Mouse (Mus musculus): ENCODE measurements around the gene 0610012G03Rik. TPM values are rescaled to one million over a fixed set of nuclear protein-coding genes. Genes with fewer than 3 reads are reported as not detected.
"Not testable (repeated sequence)": the region's sequence is repeated elsewhere in the genome, so short reads cannot be mapped to it uniquely, and the experiment has no call there.

0610012G03Rik gene
- polyA plus RNA-seq, 1 experiment from 2014 or later: 93.2 TPM

DNA sequence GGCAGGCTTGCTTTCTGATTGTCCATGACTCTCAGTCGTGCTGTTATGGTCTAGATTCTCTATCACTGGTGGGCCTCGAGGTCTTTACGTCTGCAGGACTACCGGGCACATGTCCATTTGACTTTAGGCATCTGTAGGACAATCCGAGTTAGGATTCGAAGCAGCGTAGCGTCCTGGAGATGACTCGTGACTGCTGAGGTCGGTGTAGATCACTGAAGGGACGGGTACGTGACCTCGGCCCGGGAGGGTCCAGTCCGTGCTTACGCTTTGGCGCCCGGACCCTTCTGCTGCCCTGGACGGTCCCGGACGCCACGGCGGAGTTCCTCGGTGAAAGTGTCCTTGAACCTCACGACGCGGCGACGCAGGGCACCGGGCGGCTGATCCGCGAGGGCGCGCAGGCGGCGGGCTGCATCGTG, 385 bp downstream of the 0610012G03Rik start:
- Histone ChIP-seq H3K9ac (ENCODE audit: low read length) (peak overlapping the region; percentile 93), H3K4me2 (peak overlapping the region; percentile 56), H3K27me3 (ENCODE audit: control insufficient read depth, insufficient read depth, low read length) (no peaks in the 10 kb centered on the region), H3K36me3 (ENCODE audit: control insufficient read depth, insufficient read depth, low read length) (no peaks in the 10 kb centered on the region), H3K4me3 (ENCODE audit: low read depth, low read length) (peak overlapping the region; percentile 94), H3K9me3 (ENCODE audit: control insufficient read depth, low read length) (no peaks in the 10 kb centered on the region), H3K27ac (ENCODE audit: low read depth, low read length) (peak overlapping the region; percentile 76), H3K4me1 (ENCODE audit: control insufficient read depth, insufficient read depth, low read length) (peaks cover 20% of the 10 kb centered on the region)
- 1% methylated on average over 38 of the region's 38 CpGs for WGBS
- peak; percentile 3 for ATAC-seq (ENCODE audit: low FRiP score)
- DNase-seq (ENCODE audit: low spot score, missing footprints): no peak

DNA sequence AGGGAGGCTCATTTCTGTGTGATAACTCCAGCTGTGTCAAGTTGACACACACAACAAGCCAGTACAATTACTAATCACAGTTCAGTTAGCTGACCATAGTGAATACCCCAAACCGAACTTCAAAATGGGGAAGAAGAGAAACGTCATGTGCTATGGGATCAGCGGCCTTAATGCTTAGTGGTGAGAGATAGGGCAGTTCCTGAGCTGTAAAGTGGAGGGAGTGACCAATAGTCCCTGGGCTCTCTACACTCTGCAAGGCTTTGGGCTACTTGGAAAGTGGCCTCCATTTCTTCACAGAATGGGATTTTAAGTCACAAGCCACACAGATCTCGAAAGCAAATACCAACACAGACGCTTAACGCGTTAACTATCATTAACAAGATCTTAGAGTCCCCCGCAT, 961 bp downstream of the 0610012G03Rik start:
- ATAC-seq (ENCODE audit: low FRiP score) (no peak), DNase-seq (ENCODE audit: low spot score, missing footprints) (no peak)
- 38% methylated on average over 8 of the region's 8 CpGs for WGBS
- Histone ChIP-seq H3K4me2 (peak overlapping the region; percentile 56), H3K27me3 (ENCODE audit: control insufficient read depth, insufficient read depth, low read length) (no peaks in the 10 kb centered on the region), H3K36me3 (ENCODE audit: control insufficient read depth, insufficient read depth, low read length) (no peaks in the 10 kb centered on the region), H3K27ac (ENCODE audit: low read depth, low read length) (no peak overlapping the region), H3K9ac (ENCODE audit: low read length) (peak overlapping the region; percentile 93), H3K4me3 (ENCODE audit: low read depth, low read length) (peak overlapping the region; percentile 94), H3K9me3 (ENCODE audit: control insufficient read depth, low read length) (no peaks in the 10 kb centered on the region), H3K4me1 (ENCODE audit: control insufficient read depth, insufficient read depth, low read length) (peaks cover 20% of the 10 kb centered on the region)

DNA sequence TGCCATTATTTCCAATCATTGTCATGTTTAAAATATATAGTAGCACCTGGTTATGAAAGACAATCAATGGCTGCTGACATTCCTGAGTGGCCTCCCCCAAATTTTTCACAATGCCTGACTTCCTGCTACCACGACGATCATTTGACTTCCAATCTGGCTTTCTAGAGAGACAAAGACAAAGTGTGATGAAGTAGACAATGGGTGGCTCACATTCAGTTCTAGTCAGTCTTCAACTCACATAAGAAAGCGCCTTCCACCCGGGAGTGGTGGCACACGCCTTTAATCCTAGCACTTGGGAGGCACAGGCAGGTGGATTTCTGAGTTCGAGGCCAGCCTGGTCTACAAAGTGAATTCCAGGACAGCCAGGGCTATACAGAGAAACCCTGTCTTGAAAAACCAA, 2.3 kb downstream of the 0610012G03Rik start:
- H3K4me2 ChIP-seq; H3K4me3 ChIP-seq (ENCODE audit: low read depth, low read length); H3K36me3 ChIP-seq (ENCODE audit: control insufficient read depth, insufficient read depth, low read length); H3K27me3 ChIP-seq (ENCODE audit: control insufficient read depth, insufficient read depth, low read length); ATAC-seq (ENCODE audit: low FRiP score); H3K9me3 ChIP-seq (ENCODE audit: control insufficient read depth, low read length); H3K27ac ChIP-seq (ENCODE audit: low read depth, low read length); H3K9ac ChIP-seq (ENCODE audit: low read length): not testable (repeated sequence)
- 89% methylated on average over 6 of the region's 6 CpGs for WGBS
- peaks cover 20% of the 10 kb centered on the region for H3K4me1 ChIP-seq (ENCODE audit: control insufficient read depth, insufficient read depth, low read length)
- peak; percentile 74 for DNase-seq (ENCODE audit: low spot score, missing footprints)

DNA sequence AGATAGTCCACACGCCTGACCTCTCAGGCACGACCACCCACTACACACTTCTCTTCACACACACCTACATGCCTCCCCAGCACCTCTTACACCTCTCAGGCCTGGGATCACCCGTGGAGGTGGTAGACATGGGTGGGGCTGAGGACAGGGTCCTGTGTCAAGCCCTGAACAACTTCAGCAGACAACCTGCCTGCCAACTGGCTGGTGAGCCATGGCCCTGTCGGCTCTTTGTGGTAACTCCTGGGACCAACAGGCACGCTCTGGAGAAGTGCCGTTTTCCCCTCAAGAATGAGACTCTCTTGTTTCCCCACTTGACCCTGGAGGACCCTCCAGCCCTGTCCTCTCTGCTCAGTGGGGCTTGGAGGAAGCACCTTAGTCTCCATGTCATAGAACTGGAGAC, 2.9 kb downstream of the 0610012G03Rik start:
- Histone ChIP-seq H3K4me3 (ENCODE audit: low read depth, low read length) (no peak overlapping the region), H3K9me3 (ENCODE audit: control insufficient read depth, low read length) (no peaks in the 10 kb centered on the region), H3K36me3 (ENCODE audit: control insufficient read depth, insufficient read depth, low read length) (no peaks in the 10 kb centered on the region), H3K4me1 (ENCODE audit: control insufficient read depth, insufficient read depth, low read length) (peaks cover 20% of the 10 kb centered on the region), H3K9ac (ENCODE audit: low read length) (no peak overlapping the region), H3K27ac (ENCODE audit: low read depth, low read length) (no peak overlapping the region), H3K27me3 (ENCODE audit: control insufficient read depth, insufficient read depth, low read length) (no peaks in the 10 kb centered on the region), H3K4me2 (no peak overlapping the region)
- DNase-seq (ENCODE audit: low spot score, missing footprints) (peak; percentile 68), ATAC-seq (ENCODE audit: low FRiP score) (no peak)
- WGBS: 90% methylated on average over 6 of the region's 6 CpGs

DNA sequence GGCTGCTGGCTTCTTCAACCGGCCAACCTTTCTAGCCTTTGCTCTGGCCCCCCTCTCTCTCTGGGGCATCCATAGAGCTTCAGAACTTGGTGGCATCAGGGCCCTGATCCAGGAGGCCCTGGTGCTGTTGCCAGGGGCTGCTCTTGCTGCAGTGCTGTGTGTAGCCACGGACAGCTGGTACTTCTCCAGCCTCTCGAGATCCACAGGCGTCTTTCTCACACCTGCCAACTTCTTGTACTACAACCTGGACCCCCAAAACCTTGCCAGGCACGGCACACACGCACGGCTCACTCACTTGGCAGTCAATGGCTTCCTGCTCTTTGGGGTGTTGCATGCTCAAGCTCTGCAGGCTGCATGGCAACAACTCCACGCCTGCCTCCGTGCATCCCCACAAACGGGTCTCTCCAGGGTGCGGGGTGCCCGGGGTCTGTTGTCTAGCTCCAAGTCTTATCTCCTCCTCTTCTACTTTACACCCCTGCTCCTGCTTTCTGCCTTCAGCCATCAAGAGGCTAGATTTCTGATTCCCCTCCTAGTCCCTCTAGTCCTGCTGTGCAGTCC, 3.5 kb downstream of the 0610012G03Rik start:
- Histone ChIP-seq H3K9me3 (ENCODE audit: control insufficient read depth, low read length) (no peaks in the 10 kb centered on the region), H3K4me1 (ENCODE audit: control insufficient read depth, insufficient read depth, low read length) (peaks cover 20% of the 10 kb centered on the region), H3K9ac (ENCODE audit: low read length) (no peak overlapping the region), H3K36me3 (ENCODE audit: control insufficient read depth, insufficient read depth, low read length) (no peaks in the 10 kb centered on the region), H3K4me3 (ENCODE audit: low read depth, low read length) (no peak overlapping the region), H3K27ac (ENCODE audit: low read depth, low read length) (no peak overlapping the region), H3K4me2 (no peak overlapping the region), H3K27me3 (ENCODE audit: control insufficient read depth, insufficient read depth, low read length) (no peaks in the 10 kb centered on the region)
- WGBS: 86% methylated on average over 12 of the region's 12 CpGs
- ATAC-seq (ENCODE audit: low FRiP score) (no peak), DNase-seq (ENCODE audit: low spot score, missing footprints) (no peak)

DNA sequence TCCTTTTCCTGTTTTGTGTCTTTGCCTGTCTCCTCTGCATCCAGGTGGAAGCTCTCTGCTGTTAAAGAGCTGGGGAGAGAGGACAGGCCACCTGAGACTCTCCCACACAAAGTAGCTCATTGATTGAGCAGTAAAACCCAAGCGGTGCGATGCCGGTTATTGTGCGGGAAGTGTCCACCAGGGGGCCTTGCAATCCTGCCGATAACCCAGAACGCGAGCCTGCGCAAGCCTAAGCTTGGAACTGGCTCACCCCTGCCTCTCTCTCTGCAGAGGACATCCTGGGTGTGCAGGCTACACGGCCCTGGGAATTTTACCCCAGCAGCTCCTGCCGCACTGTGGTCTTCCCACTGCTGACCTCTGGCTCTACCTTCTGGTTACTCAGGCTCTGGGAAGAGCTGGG, 4.3 kb downstream of the 0610012G03Rik start:
- Histone ChIP-seq H3K9ac (ENCODE audit: low read length) (no peak overlapping the region), H3K4me1 (ENCODE audit: control insufficient read depth, insufficient read depth, low read length) (peaks cover 13% of the 10 kb centered on the region), H3K9me3 (ENCODE audit: control insufficient read depth, low read length) (no peaks in the 10 kb centered on the region), H3K36me3 (ENCODE audit: control insufficient read depth, insufficient read depth, low read length) (no peaks in the 10 kb centered on the region), H3K4me3 (ENCODE audit: low read depth, low read length) (no peak overlapping the region), H3K4me2 (no peak overlapping the region), H3K27me3 (ENCODE audit: control insufficient read depth, insufficient read depth, low read length) (no peaks in the 10 kb centered on the region), H3K27ac (ENCODE audit: low read depth, low read length) (no peak overlapping the region)
- WGBS: 4% methylated on average over 10 of the region's 10 CpGs
- peak; percentile 11; the same call in 1 of the 2 replicates for ATAC-seq (ENCODE audit: low FRiP score)
- peak; percentile 93 for DNase-seq (ENCODE audit: low spot score, missing footprints)

DNA sequence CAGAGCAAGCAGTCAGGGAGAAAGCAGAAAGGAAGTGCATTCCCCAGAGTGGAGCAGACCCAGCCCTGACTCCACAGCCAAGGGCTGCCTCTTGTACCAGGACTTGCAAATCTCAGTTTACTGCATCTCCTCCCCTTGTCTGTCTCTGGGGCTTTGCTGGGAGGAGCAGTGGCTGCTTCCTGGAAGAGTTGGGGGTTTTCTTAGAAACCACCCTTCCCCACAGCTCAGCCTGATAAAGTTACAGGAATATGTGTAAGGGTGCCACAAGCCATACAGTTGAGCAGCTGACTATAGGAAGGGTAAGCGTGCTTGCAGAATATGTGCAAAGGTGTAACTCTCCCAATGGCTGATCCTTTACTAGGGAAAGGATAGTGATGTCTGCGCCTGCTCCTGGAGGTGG, 7.7 kb downstream of the 0610012G03Rik start:
- WGBS: 67% methylated on average over 2 of the region's 2 CpGs
- Histone ChIP-seq H3K36me3 (ENCODE audit: control insufficient read depth, insufficient read depth, low read length) (no peaks in the 10 kb centered on the region), H3K4me3 (ENCODE audit: low read depth, low read length) (no peak overlapping the region), H3K4me1 (ENCODE audit: control insufficient read depth, insufficient read depth, low read length) (no peaks in the 10 kb centered on the region), H3K4me2 (no peak overlapping the region), H3K27ac (ENCODE audit: low read depth, low read length) (no peak overlapping the region), H3K9me3 (ENCODE audit: control insufficient read depth, low read length) (no peaks in the 10 kb centered on the region), H3K9ac (ENCODE audit: low read length) (no peak overlapping the region), H3K27me3 (ENCODE audit: control insufficient read depth, insufficient read depth, low read length) (peaks cover 2% of the 10 kb centered on the region; the same call in 1 of the 2 replicates)
- ATAC-seq (ENCODE audit: low FRiP score) (no peak), DNase-seq (ENCODE audit: low spot score, missing footprints) (peak; percentile 53)

DNA sequence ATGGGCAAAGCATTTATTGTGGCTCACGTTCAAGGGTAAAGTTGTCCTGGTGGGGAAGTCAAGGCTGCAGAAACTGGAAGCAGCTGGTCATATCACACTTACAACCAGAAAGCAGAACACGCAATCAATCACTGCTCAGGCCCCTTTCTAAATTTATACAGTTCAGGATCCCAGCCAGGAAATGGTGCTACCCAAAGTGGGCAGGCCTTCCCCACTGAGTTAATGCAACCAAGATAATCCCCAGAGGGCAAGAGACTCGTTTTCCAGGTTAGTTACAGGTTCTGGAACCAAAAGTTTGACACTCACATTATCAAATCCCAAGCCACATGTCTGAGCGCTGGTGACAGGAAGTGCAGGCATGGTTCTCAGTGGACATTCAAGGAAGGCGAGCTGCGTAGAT, 9.4 kb downstream of the 0610012G03Rik start:
- Histone ChIP-seq H3K4me2 (no peak overlapping the region), H3K27me3 (ENCODE audit: control insufficient read depth, insufficient read depth, low read length) (peaks cover 19% of the 10 kb centered on the region), H3K9ac (ENCODE audit: low read length) (no peak overlapping the region), H3K36me3 (ENCODE audit: control insufficient read depth, insufficient read depth, low read length) (no peaks in the 10 kb centered on the region), H3K9me3 (ENCODE audit: control insufficient read depth, low read length) (no peaks in the 10 kb centered on the region), H3K4me3 (ENCODE audit: low read depth, low read length) (no peak overlapping the region), H3K27ac (ENCODE audit: low read depth, low read length) (no peak overlapping the region), H3K4me1 (ENCODE audit: control insufficient read depth, insufficient read depth, low read length) (peaks cover 13% of the 10 kb centered on the region)
- 74% methylated on average over 6 of the region's 6 CpGs for WGBS
- no peak for ATAC-seq (ENCODE audit: low FRiP score)
- DNase-seq (ENCODE audit: low spot score, missing footprints): peak; percentile 45

DNA sequence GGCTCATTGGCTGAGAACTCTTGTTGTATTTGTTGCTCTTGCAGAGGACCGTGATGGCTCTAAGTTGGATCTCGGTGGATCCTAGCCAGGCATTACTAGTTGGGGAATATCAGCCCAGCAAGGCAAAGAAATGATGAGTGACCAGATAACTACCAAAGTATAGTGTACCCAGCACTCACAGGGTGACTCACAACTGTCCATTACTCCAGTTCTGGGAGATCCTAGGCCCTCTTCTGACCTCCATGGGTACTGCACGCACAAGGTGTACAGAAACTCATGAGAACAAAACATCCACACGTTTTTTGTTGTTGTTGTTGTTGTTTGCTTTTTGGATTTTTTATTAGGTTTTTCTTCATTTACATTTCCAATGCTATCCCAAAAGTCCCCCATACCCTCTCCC, 11.7 kb downstream of the 0610012G03Rik start:
- no peak for ATAC-seq (ENCODE audit: low FRiP score)

More for the DNA sequence above, 11.7 kb downstream of the 0610012G03Rik start:
- no peak overlapping the region for H3K27ac ChIP-seq (ENCODE audit: low read depth, low read length)
- no peaks in the 10 kb centered on the region for H3K36me3 ChIP-seq (ENCODE audit: control insufficient read depth, insufficient read depth, low read length)
- peaks cover 17% of the 10 kb centered on the region for H3K4me1 ChIP-seq (ENCODE audit: control insufficient read depth, insufficient read depth, low read length)
- no peaks in the 10 kb centered on the region for H3K9me3 ChIP-seq (ENCODE audit: control insufficient read depth, low read length)
- H3K27me3 ChIP-seq (ENCODE audit: control insufficient read depth, insufficient read depth, low read length): peaks cover 25% of the 10 kb centered on the region
- 87% methylated on average over 4 of the region's 4 CpGs for WGBS
- DNase-seq (ENCODE audit: low spot score, missing footprints): peak; percentile 80
- H3K4me3 ChIP-seq (ENCODE audit: low read depth, low read length): no peak overlapping the region
- no peak overlapping the region for H3K9ac ChIP-seq (ENCODE audit: low read length)
- H3K4me2 ChIP-seq: no peak overlapping the region
